Mouse (Mus musculus) thymus, postnatal 0 days (tissue): ENCODE measurements around the gene Pld3. TPM values are rescaled to one million over a fixed set of nuclear protein-coding genes. Genes with fewer than 3 reads are reported as not detected.
"Not testable (repeated sequence)": the region's sequence is repeated elsewhere in the genome, so short reads cannot be mapped to it uniquely, and the experiment has no call there.

Experiments used
- DNase-seq: peaks from one replicate; pipeline ENCODE4 v3.0.0-alpha.2; 2015; ENCODE audit warnings: low spot score
- polyA plus RNA-seq: library from polyadenylated mRNA; unstranded; fragments of >200 nt; fragmentation: Nextera tagmentation; extraction: Ambion mirVana; gene quantifications from 2 replicates; pipeline ENCODE4 v1.2.1, GENCODE M21; 2015

Gene Pld3
- polyA plus RNA-seq, 1 experiment from 2014 or later = 134 TPM

DNA sequence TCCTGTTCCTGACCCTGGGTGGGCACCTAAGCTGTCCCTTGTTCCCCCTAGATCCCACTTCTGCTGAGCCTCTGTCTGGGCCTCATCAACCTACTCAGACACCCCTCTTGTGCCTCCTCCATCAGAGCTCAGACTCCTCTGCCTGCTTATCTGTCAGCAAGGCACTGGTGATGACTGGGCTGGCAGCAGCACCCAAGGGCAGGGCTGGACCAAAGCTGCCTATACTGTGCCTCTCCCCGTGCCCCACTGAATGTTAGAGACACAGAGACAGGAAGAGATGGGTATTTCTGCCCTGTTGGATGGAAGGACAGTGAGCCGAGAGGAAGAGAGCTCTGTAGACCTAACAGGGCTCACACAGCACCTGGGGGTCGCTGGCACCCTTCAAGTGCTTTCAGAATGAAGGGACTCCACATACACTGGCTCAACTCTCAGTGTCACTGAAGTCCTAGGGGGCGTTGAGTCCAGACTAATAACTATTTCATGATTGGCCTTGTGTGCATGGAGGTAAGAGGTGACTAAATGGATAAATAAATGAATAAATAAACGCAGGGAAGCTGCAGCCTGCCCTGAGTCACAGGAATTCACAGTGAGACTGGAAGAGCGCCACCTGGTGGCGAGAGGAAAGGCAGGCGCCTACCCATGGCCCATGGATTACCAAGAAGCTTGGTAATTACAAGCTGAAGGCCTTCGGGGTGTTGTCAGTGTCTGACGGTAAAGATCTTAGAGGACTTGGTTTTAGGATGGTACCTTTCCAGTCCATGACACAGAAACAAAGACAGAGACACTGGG, 26.8 kb downstream of the Pld3 start:
- DNase-seq = peak; percentile 73

- DNase-seq = no peak
Measured at GRCm38 (mm10) chr7:27523805-27524204, 29.2 kb downstream of the Pld3 start.

- DNase-seq = no peak
Measured at GRCm38 (mm10) chr7:27522967-27523366, 30.1 kb downstream of the Pld3 start, which contains the start of gene Hipk4. TSS of gene Hipk4 (plus strand) at chr7:27523267.

DNA sequence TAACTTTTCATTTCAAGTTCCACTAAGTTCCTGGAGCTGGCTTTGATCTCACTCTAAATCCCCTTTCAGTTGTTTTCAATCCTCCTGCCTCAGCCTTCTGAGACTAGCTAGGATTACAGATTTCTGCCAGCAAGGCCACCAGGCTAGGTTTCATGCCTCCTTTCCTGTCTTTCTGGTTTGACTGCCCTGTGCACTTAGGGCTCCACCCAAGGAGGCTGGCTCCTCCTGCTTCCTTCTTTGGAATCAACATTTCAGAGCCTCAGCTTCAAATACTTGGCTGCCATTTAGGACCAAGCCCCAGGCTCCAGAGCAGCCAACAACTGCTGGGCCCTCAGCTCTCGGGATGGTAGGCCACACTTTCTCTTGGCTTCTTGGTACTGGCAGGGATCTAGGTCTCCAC, 32.4 kb downstream of the Pld3 start:
- DNase-seq = no peak

DNA sequence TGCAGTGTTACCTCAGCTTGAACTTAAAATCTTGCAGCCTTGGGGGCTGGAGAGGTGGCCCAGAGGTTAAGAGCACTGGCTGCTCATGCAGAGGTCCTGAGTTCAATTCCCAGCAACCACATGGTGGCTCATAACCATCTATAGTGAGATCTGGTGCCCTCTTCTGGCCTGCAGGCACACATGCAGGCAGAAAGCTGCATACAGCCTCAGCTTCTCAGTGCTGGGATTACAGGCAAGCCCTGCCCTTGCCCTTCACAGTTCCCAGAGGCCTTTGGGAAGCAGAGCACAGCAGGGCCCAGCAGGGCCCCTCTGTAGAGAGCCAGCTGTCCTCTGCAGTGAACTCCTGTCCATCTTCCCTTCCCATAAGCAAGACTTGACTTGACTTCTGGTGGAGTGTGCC, 32.9 kb downstream of the Pld3 start:
- DNase-seq = no peak

DNA sequence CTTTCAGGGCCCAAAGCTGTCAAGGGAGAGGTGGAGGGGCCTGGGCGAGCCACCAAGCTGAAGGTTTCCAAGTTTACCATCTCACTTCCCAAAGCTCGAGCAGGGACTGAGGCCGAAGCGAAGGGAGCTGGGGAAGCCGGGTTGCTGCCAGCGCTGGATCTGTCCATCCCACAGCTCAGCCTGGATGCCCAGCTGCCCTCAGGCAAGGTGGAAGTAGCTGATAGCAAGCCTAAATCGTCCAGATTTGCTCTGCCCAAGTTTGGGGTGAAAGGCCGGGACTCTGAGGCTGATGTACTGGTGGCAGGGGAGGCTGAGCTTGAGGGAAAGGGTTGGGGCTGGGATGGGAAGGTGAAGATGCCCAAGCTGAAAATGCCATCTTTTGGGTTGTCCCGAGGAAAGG, 34.7 kb downstream of the Pld3 start:
- no peak for DNase-seq

DNA sequence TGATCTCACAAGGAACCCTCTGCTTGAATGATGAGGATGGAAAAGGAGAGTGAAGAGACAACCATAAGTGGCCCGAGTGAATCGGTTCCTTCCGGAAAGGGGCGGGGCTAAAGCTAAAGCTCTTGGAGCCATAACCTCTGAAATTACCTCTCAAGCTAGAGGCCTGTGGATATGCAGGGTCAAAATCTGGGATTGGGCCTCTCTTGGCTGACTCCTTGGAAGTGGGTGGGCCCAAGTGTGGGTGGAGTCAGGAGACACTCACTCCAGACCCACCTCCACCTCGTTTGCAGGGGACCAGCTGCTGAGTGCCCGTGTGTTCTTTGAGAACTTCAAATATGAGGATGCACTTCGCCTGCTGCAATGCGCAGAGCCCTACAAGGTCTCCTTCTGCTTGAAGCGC, 38.1 kb downstream of the Pld3 start:
- no peak for DNase-seq

DNA sequence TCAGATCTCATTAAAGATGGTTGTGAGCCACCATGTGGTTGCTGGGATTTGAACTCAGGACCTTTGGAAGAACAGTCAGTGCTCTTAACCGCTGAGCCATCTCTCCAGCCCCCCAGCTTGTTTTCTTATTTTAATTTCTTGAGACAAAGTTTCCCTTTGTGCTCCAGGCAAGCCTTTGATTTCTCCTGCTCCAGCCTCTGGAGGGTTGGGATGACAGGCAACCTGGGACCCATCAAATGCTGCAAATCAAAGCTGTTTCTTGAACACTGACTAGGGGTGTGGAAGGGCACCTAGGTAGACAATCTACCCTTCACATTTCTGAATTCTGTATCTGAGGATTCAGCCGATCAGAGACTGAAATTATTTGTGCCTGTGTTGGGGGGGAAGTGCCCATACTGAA, 42.2 kb downstream of the Pld3 start:
- DNase-seq = no peak

DNA sequence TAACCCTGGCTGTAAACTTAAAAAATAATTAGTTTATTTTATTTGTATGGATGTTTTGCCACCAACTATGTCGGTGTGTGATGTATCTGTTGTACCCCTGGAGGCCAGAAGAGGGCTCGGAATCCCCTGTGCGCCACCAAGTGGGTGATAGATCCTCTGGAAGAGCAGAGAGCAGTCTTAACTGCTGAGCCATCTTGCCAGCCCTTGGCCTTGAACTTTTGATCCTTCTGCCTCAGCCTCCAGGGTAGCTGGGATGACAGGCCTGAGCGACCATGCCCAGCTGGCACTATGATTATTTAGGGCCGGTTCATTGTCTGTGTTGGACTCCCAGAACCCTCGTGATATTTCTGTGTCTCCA, 44.4 kb downstream of the Pld3 start:
- DNase-seq = peak; percentile 73

DNA sequence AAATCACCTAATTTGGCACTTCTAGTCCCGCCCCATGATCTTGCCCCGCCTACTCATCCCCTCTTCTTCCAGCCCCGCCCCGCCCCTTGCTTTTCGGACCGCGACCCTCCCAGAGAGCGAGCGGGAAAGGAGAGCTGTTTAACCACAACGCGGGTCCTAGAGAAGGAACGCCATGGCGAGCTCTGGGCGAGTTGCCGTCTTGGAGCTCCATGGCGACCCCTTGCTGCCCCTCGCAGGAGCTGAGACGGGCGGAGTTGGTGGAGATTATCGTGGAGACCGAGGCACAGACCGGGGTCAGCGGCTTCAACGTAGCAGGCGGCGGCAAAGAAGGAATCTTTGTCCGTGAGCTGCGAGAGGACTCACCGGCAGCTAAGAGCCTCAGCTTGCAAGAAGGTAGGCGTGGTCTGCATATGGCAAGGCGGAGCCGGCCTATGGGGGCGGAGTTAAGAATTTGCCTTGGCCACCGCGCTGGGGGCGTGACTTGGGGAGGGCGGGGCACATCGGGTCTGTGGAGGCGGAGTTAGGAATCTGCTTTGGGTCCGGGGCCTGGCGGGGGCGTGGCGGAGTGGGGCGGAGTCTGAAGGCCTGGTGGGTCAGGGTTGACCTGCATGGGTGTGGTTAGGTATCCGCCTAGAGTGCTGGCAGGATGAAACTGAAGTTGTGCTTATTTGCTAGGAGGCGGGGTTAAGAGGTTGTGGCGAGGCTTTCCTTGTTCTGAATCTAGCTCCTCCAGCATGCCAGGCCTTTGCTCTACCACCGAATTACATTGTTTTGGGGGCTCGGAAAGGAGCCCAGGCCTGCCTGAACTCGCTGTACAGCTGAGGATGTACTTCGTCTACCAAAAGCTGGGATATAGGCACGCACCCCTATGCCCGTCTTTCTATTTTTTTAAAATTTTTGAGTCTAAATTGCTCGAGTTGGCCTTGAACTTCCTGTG, 45.0 kb downstream of the Pld3 start:
- DNase-seq = peak; percentile 95

DNA sequence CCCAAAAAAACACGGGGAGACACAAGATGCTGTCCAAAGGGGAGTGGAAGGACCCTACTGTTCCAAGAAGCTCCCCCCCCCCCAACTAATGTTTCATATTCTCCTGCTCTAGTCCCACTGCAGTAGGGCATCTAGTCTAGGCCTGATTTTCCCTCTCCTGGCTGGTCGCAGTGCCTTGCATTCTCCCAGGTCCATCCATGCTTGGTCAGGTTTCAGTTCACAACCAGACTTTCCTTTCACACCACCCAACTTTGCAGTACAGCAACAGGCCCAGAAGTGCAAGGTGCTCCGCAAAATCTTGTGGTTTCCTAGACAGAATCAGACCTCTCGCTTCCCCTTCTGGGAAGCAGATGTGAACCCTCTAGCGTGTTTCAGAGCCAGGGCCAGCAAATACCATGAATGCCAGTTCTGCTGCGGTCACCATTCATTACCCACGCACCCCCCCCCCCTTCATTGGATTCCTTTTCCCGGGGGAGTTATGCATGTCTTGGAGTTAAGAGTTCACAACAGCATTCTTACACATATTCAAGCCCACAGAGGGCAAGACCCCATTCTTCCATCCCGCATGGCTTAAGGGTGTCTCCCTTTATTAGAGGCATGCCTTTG, 46.1 kb downstream of the Pld3 start:
- DNase-seq = peak; percentile 18

DNA sequence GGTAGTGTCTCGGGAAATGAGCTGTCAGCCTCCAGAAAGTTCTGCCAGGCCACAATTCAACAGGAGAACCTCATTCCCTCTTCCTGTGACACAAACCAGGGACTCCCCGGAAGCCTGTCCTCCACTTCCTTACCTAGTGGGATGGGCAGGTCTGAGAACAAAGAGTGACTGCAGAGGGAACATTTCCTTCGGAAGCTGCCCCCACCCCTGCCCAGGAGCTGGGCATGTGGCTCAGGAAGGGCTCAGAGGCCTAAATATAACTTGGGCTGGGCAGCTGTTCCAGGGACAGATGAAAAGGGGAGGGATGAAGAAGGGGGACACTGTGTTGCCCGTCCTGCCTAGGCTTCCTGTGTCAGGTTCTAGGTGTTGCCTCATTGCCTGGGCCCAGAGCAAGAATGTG, 51.4 kb downstream of the Pld3 start:
- no peak for DNase-seq

- DNase-seq = no peak
Measured at GRCm38 (mm10) chr7:27499036-27499435, 54.0 kb downstream of the Pld3 start, which contains the start of gene Prx. TSS of gene Prx (plus strand) at chr7:27499324.

DNA sequence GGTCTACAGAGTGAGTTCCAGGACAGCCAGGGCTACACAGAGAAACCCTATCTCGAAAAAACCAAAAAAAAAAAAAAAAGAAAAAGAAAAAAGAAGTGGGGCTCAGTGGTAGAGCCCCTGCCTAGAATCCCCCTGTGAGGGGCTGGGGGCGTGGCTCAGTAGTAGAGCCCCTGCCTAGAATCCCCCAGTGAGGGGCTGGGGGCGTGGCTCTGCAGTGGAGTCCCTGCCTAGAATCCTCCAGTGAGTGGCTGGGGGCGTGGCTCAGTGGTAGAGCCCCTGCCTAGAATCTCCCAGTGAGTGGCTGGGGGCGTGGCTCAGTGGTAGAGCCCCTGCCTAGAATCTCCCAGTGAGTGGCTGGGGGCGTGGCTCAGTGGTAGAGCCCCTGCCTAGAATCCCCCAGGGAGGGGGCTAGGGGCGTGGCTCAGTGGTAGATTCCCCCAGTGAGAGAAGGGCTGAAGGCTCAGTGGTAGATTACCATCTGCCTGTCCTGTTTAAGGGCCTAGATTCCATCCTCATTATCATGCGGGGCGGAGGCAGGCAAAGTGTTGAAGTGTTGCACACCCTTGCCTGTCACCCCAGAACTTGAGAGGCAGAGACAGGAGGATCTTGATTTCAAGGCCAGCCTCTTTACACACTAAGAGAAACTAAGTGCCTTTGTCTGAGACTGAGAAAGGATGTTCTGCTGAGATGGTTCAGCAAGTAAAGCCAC, 58.2 kb downstream of the Pld3 start:
- DNase-seq = not testable (repeated sequence)

GRCm38 (mm10) chr7:27493450-27493849, 59.6 kb downstream of the Pld3 start:
- no peak for DNase-seq

GRCm38 (mm10) chr7:27493022-27493421, 60.0 kb downstream of the Pld3 start:
- DNase-seq = no peak

DNA sequence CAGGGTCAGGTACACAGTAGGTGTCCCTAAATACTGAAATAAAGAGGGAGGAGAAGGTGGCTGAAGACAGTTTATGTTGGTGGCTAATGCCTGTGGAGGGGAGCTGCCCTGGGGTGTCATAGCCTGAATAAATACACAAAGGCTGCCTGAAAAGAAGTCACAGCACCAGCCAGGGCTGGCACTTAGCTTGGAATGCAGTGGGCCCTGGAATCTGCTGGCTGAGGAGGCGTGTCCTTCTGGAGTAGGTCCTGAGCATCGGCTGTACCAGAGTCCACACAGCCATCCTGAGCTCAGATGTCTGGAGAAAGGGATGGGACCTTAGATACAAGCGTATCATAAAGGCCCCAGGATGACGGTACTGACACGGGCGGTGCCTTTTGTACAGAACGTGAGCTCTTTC, 61.2 kb downstream of the Pld3 start:
- DNase-seq = no peak

DNA sequence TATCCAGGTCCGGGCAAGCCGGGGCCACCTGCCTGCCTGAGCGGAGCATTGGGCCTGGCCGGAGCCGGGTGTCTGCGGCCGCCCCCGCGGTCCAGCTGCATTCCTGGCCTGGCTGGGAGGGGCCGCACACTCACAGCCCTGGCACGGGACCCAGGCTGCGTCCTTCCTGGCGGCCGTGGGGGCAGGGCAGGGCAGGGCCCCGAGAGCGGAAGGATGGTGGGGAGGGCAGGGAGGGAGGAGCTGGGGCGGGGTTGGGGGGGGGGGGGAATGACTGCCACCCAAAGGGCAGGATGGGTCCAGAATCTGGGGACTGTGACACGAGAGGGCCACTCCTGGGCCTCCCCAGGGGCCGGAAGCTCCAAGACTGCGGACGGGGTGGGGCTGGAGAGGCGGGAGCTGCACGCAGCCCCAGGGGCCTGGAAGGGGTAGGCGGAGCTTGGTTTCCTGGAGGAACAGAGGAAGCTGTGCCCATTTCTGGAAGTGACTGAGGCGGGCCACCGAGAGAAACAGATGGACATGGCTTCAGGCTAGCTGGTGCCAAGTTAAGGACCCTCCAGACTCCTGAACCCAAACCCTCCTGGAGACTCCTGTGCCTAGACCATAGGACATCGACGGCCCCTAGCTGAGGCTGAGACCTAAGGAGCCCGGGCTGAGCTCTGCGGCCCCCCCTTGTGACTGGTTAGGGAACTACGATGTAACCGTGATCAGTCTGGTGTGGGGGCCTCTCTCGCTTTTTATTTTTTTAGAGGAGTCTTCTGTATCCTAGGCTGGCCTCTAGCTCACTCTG, 62.3 kb downstream of the Pld3 start:
- DNase-seq = peak; percentile 89

DNA sequence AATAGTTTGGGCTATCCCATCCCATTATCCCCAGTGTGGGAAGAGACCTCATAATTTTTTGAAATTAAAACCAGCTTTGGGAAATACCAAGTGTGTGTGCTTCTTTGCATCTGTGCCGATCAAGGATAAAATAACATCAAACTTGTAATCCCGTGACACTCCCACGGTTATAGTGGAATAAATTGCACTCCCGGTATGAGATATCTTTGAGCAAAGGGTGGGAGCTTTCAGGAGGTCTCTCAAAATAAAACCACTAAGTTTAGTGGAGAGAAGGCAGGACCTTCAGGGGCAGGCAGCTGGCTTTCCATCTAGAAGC, 62.8 kb downstream of the Pld3 start:
- DNase-seq = no peak

- DNase-seq = no peak
Measured at GRCm38 (mm10) chr7:27489270-27489869, 63.6 kb downstream of the Pld3 start.
